Comparison of ENCODE assay signal across 8 mouse cellular contexts in the genomic region with DNA sequence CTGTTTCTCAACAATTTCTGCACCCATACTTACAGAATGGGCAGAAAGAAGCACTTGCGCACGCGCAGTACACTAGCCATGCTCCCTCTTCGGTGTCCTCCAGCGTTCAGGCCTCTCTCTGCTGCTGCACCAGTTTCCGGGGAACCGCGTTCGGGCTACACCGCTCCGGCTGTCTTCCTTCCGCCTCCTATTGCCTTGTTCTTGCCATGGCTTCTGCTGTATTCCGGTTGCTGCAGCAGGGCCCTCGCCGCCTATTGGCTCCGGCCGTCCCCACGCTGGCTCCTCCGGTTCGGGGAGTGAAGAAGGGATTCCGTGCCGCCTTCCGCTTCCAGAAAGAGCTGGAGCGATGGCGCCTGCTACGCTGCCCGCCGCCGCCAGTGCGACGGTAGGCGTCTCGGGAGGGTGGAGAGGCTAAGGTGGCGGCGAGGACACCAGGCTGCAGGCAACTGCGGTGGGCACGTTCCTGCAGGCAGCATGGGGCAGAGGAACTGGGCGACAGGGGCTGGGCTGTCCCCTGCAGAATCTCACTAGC. TPM values are rescaled to one million over a fixed set of nuclear protein-coding genes. Genes with fewer than 3 reads are reported as not detected.
A peak's percentile ranks its signal among the peaks of the same experiment; 100 is the strongest.
DNase-seq lines count a peak whose midpoint lies in the region; ATAC-seq lines count a peak whose summit lies in the region.

Mrpl44 (plus strand) TSS at position 92 of the 532 bp plus-strand sequence.
Wdfy1 (minus strand) TSS at position 217 of the 532 bp plus-strand sequence.

- under 1% methylated on average over 38 of the region's 38 CpGs for WGBS in lung, embryonic 16.5 days

- H3K9ac ChIP-seq in lung, embryonic 16.5 days (ENCODE audit: low read length): peak within 1 kb of the TSS; percentile 97

- H3K4me1 ChIP-seq in lung, embryonic 16.5 days (replicated peaks; ENCODE audit: control insufficient read depth, insufficient read depth, low read length): peaks cover 2% of the 10 kb centered on the region; the same call in 1 of the 2 replicates

- H3K27ac ChIP-seq in lung, embryonic 16.5 days (ENCODE audit: low read length): peak within 1 kb of the TSS; percentile 90

- peak within 1 kb of the TSS; percentile 63 for H3K4me2 ChIP-seq in lung, embryonic 16.5 days (ENCODE audit: low read depth, low read length)

- peak within 1 kb of the TSS; percentile 99 for H3K4me3 ChIP-seq in lung, embryonic 16.5 days (ENCODE audit: low read length)

- peaks cover 21% of the 10 kb centered on the region for H3K36me3 ChIP-seq in lung, embryonic 16.5 days (ENCODE audit: control insufficient read depth, insufficient read depth, low read length)

- no peaks in the 10 kb centered on the region for H3K9me3 ChIP-seq in lung, embryonic 16.5 days (ENCODE audit: control insufficient read depth, low read length)

- peak; percentile 99 to 100 for ATAC-seq in hematopoietic stem cell, adult 5-6 weeks (replicated peaks in 1 of 2; ENCODE audit: insufficient read depth in 1 of 2, low FRiP score in 2 of 2, low TSS enrichment in 1 of 2, low read depth in 1 of 2, poor library complexity in 2 of 2, severe bottlenecking in 2 of 2)
- ATAC-seq in lung, embryonic 16.5 days (ENCODE audit: low read depth): peak; percentile 100

- peak; percentile 90 for DNase-seq in MEL-GATA-1-ER (ENCODE audit: extremely low read depth, low read depth)
- DNase-seq in cerebellum, adult 8-10 months: peak; percentile 99
- peak; percentile 96 for DNase-seq in forelimb bud, embryonic 11.5 days (ENCODE audit: low read depth, low spot score)
- DNase-seq in layer of hippocampus, adult 9-10 months (ENCODE audit: low spot score): peak; percentile 98
- peak; percentile 99 for DNase-seq in ovary, postnatal 10 days (ENCODE audit: low spot score)
- peak; percentile 91 to 97 for DNase-seq in thymus, postnatal 10 days (ENCODE audit: low spot score in 2 of 2)

- H3K27me3 ChIP-seq in lung, embryonic 16.5 days (ENCODE audit: control insufficient read depth, insufficient read depth, low read depth, low read length): no peaks in the 10 kb centered on the region

RNA-seq across cellular contexts. Expression of gene Mrpl44, which starts in this region (rescaled TPM):
- total RNA-seq in hematopoietic stem cell, adult 5-6 weeks (2017): 31.3 and 42.9 TPM in 2 replicates
- 54.1 and 55.0 TPM in 2 replicates for polyA plus RNA-seq in lung, embryonic 16.5 days (2015; fragmentation: Nextera tagmentation; extraction: Ambion mirVana)

RNA-seq across cellular contexts. Expression of gene Wdfy1, which starts in this region (rescaled TPM):
- 14.3 and 31.8 TPM in 2 replicates for total RNA-seq in hematopoietic stem cell, adult 5-6 weeks (2017)
- polyA plus RNA-seq in lung, embryonic 16.5 days (2015; fragmentation: Nextera tagmentation; extraction: Ambion mirVana): 43.7 and 48.7 TPM in 2 replicates

Comparison
In these comparisons a context has a peak if more than half of its experiments do, and no peak if none do; other contexts are left out.
1. Peak in every context shown above with its lines: DNase-seq, ATAC-seq, H3K4me3 ChIP-seq and H3K27ac ChIP-seq.